Mouse (Mus musculus): ENCODE data around the gene Wwtr1. TPM values are rescaled to one million over a fixed set of nuclear protein-coding genes. Genes with fewer than 3 reads are reported as not detected.

Wwtr1 gene
- polyA plus RNA-seq, 1 experiment from 2014 or later = 10.4 TPM

GRCm38 (mm10) chr3:57480640-57481039 lies 95.1 kb downstream of the Wwtr1 start:
- Histone ChIP-seq H3K27me3 (ENCODE audit: control insufficient read depth, insufficient read depth, low read length) (no peaks in the 10 kb centered on the region), H3K4me2 (ENCODE audit: low read depth, low read length) (no peak overlapping the region), H3K27ac (replicated peaks; ENCODE audit: low read depth, low read length) (no peak overlapping the region), H3K4me1 (ENCODE audit: control insufficient read depth, insufficient read depth, low read length) (no peaks in the 10 kb centered on the region), H3K36me3 (replicated peaks; ENCODE audit: control insufficient read depth, insufficient read depth, low read depth, low read length) (no peaks in the 10 kb centered on the region), H3K9ac (replicated peaks; ENCODE audit: low read length) (no peak overlapping the region), H3K9me3 (replicated peaks; ENCODE audit: control insufficient read depth, low read length) (no peaks in the 10 kb centered on the region), H3K4me3 (ENCODE audit: low read depth, low read length) (no peak overlapping the region)
- ATAC-seq (replicated peaks; ENCODE audit: insufficient number of reproducible peaks, low FRiP score, low TSS enrichment, low read depth) (no peak), DNase-seq (ENCODE audit: low spot score) (no peak)
- WGBS = 66% methylated on average over 4 of the region's 4 CpGs

GRCm38 (mm10) chr3:57474421-57474820 lies 101.3 kb downstream of the Wwtr1 start:
- H3K4me2 ChIP-seq (ENCODE audit: low read depth, low read length) = no peak overlapping the region
- no peak overlapping the region for H3K9ac ChIP-seq (replicated peaks; ENCODE audit: low read length)
- WGBS = 92% methylated on average over 8 of the region's 8 CpGs
- no peak overlapping the region for H3K4me3 ChIP-seq (ENCODE audit: low read depth, low read length)
- H3K4me1 ChIP-seq (ENCODE audit: control insufficient read depth, insufficient read depth, low read length) = peaks cover 3% of the 10 kb centered on the region; the same call in 1 of the 2 replicates
- DNase-seq (ENCODE audit: low spot score) (no peak), ATAC-seq (replicated peaks; ENCODE audit: insufficient number of reproducible peaks, low FRiP score, low TSS enrichment, low read depth) (no peak)
- no peaks in the 10 kb centered on the region for H3K9me3 ChIP-seq (replicated peaks; ENCODE audit: control insufficient read depth, low read length)
- H3K27me3 ChIP-seq (ENCODE audit: control insufficient read depth, insufficient read depth, low read length) = no peaks in the 10 kb centered on the region
- no peaks in the 10 kb centered on the region for H3K36me3 ChIP-seq (replicated peaks; ENCODE audit: control insufficient read depth, insufficient read depth, low read depth, low read length)
- no peak overlapping the region for H3K27ac ChIP-seq (replicated peaks; ENCODE audit: low read depth, low read length)

- H3K27ac ChIP-seq (replicated peaks; ENCODE audit: low read depth, low read length) = no peak overlapping the region
- 39% methylated on average over 4 of the region's 4 CpGs for WGBS
- H3K4me2 ChIP-seq (ENCODE audit: low read depth, low read length) = no peak overlapping the region
Measured at GRCm38 (mm10) chr3:57472407-57472806, 103.3 kb downstream of the Wwtr1 start.

GRCm38 (mm10) chr3:57470981-57471601 lies 104.6 kb downstream of the Wwtr1 start:
- H3K36me3 ChIP-seq (replicated peaks; ENCODE audit: control insufficient read depth, insufficient read depth, low read depth, low read length) = no peaks in the 10 kb centered on the region
- H3K4me1 ChIP-seq (ENCODE audit: control insufficient read depth, insufficient read depth, low read length) = peaks cover 3% of the 10 kb centered on the region; the same call in 1 of the 2 replicates
- no peak overlapping the region for H3K9ac ChIP-seq (replicated peaks; ENCODE audit: low read length)
- no peaks in the 10 kb centered on the region for H3K27me3 ChIP-seq (ENCODE audit: control insufficient read depth, insufficient read depth, low read length)
- DNase-seq (ENCODE audit: low spot score) (peak; percentile 61), ATAC-seq (replicated peaks; ENCODE audit: insufficient number of reproducible peaks, low FRiP score, low TSS enrichment, low read depth) (0 out of 2 replicates have a peak, but pooled peaks have one; percentile 19)
- H3K4me2 ChIP-seq (ENCODE audit: low read depth, low read length) = peak overlapping the region; percentile 19
- no peak overlapping the region for H3K4me3 ChIP-seq (ENCODE audit: low read depth, low read length)
- peak overlapping the region; percentile 52; the same call in 1 of the 2 replicates for H3K27ac ChIP-seq (replicated peaks; ENCODE audit: low read depth, low read length)
- no peaks in the 10 kb centered on the region for H3K9me3 ChIP-seq (replicated peaks; ENCODE audit: control insufficient read depth, low read length)
- 4% methylated on average over 15 of the region's 15 CpGs for WGBS

More at GRCm38 (mm10) chr3:57472407-57472806, 103.3 kb downstream of the Wwtr1 start:
- ATAC-seq (replicated peaks; ENCODE audit: insufficient number of reproducible peaks, low FRiP score, low TSS enrichment, low read depth) = peak; percentile 81
- Histone ChIP-seq H3K4me1 (ENCODE audit: control insufficient read depth, insufficient read depth, low read length) (peaks cover 3% of the 10 kb centered on the region; the same call in 1 of the 2 replicates), H3K27me3 (ENCODE audit: control insufficient read depth, insufficient read depth, low read length) (no peaks in the 10 kb centered on the region), H3K9ac (replicated peaks; ENCODE audit: low read length) (no peak overlapping the region), H3K4me3 (ENCODE audit: low read depth, low read length) (no peak overlapping the region), H3K9me3 (replicated peaks; ENCODE audit: control insufficient read depth, low read length) (no peaks in the 10 kb centered on the region), H3K36me3 (replicated peaks; ENCODE audit: control insufficient read depth, insufficient read depth, low read depth, low read length) (no peaks in the 10 kb centered on the region)
- DNase-seq (ENCODE audit: low spot score) = peak; percentile 80

- no peak overlapping the region for H3K9ac ChIP-seq (replicated peaks; ENCODE audit: low read length)
- H3K4me3 ChIP-seq (ENCODE audit: low read depth, low read length) = no peak overlapping the region
- no peak overlapping the region for H3K4me2 ChIP-seq (ENCODE audit: low read depth, low read length)
- peaks cover 3% of the 10 kb centered on the region; the same call in 1 of the 2 replicates for H3K4me1 ChIP-seq (ENCODE audit: control insufficient read depth, insufficient read depth, low read length)
- DNase-seq (ENCODE audit: low spot score) = peak; percentile 73
- 32% methylated on average over 5 of the region's 5 CpGs for WGBS
- no peak overlapping the region for H3K27ac ChIP-seq (replicated peaks; ENCODE audit: low read depth, low read length)
- ATAC-seq (replicated peaks; ENCODE audit: insufficient number of reproducible peaks, low FRiP score, low TSS enrichment, low read depth) = no peak
- H3K36me3 ChIP-seq (replicated peaks; ENCODE audit: control insufficient read depth, insufficient read depth, low read depth, low read length) = no peaks in the 10 kb centered on the region
- no peaks in the 10 kb centered on the region for H3K27me3 ChIP-seq (ENCODE audit: control insufficient read depth, insufficient read depth, low read length)
- no peaks in the 10 kb centered on the region for H3K9me3 ChIP-seq (replicated peaks; ENCODE audit: control insufficient read depth, low read length)
Measured at GRCm38 (mm10) chr3:57470326-57470725, 105.4 kb downstream of the Wwtr1 start.

- H3K27ac ChIP-seq (replicated peaks; ENCODE audit: low read depth, low read length) = no peak overlapping the region
- DNase-seq (ENCODE audit: low spot score) (no peak), ATAC-seq (replicated peaks; ENCODE audit: insufficient number of reproducible peaks, low FRiP score, low TSS enrichment, low read depth) (no peak)
- no peaks in the 10 kb centered on the region for H3K36me3 ChIP-seq (replicated peaks; ENCODE audit: control insufficient read depth, insufficient read depth, low read depth, low read length)
- no peak overlapping the region for H3K4me3 ChIP-seq (ENCODE audit: low read depth, low read length)
- no peaks in the 10 kb centered on the region for H3K9me3 ChIP-seq (replicated peaks; ENCODE audit: control insufficient read depth, low read length)
- WGBS = 96% methylated on average over 3 of the region's 3 CpGs
- H3K27me3 ChIP-seq (ENCODE audit: control insufficient read depth, insufficient read depth, low read length) = no peaks in the 10 kb centered on the region
- no peak overlapping the region for H3K4me2 ChIP-seq (ENCODE audit: low read depth, low read length)
- H3K9ac ChIP-seq (replicated peaks; ENCODE audit: low read length) = no peak overlapping the region
- H3K4me1 ChIP-seq (ENCODE audit: control insufficient read depth, insufficient read depth, low read length) = peaks cover 3% of the 10 kb centered on the region; the same call in 1 of the 2 replicates
Measured at GRCm38 (mm10) chr3:57469325-57469724, 106.4 kb downstream of the Wwtr1 start.

- Histone ChIP-seq H3K36me3 (replicated peaks; ENCODE audit: control insufficient read depth, insufficient read depth, low read depth, low read length) (no peaks in the 10 kb centered on the region), H3K27me3 (ENCODE audit: control insufficient read depth, insufficient read depth, low read length) (no peaks in the 10 kb centered on the region), H3K27ac (replicated peaks; ENCODE audit: low read depth, low read length) (no peak overlapping the region), H3K9me3 (replicated peaks; ENCODE audit: control insufficient read depth, low read length) (no peaks in the 10 kb centered on the region), H3K4me1 (ENCODE audit: control insufficient read depth, insufficient read depth, low read length) (no peaks in the 10 kb centered on the region), H3K4me3 (ENCODE audit: low read depth, low read length) (no peak overlapping the region), H3K4me2 (ENCODE audit: low read depth, low read length) (no peak overlapping the region), H3K9ac (replicated peaks; ENCODE audit: low read length) (no peak overlapping the region)
- no peak for ATAC-seq (replicated peaks; ENCODE audit: insufficient number of reproducible peaks, low FRiP score, low TSS enrichment, low read depth)
- peak; percentile 49 for DNase-seq (ENCODE audit: low spot score)
- 65% methylated on average over 3 of the region's 3 CpGs for WGBS
Measured at GRCm38 (mm10) chr3:57466289-57466688, 109.4 kb downstream of the Wwtr1 start.

- H3K27ac ChIP-seq (replicated peaks; ENCODE audit: low read depth, low read length) = no peak overlapping the region
- no peak overlapping the region for H3K4me2 ChIP-seq (ENCODE audit: low read depth, low read length)
- H3K27me3 ChIP-seq (ENCODE audit: control insufficient read depth, insufficient read depth, low read length) = no peaks in the 10 kb centered on the region
- no peaks in the 10 kb centered on the region for H3K9me3 ChIP-seq (replicated peaks; ENCODE audit: control insufficient read depth, low read length)
- no peaks in the 10 kb centered on the region for H3K4me1 ChIP-seq (ENCODE audit: control insufficient read depth, insufficient read depth, low read length)
- H3K4me3 ChIP-seq (ENCODE audit: low read depth, low read length) = no peak overlapping the region
- 75% methylated on average over 4 of the region's 4 CpGs for WGBS
- H3K36me3 ChIP-seq (replicated peaks; ENCODE audit: control insufficient read depth, insufficient read depth, low read depth, low read length) = no peaks in the 10 kb centered on the region
- DNase-seq (ENCODE audit: low spot score) (no peak), ATAC-seq (replicated peaks; ENCODE audit: insufficient number of reproducible peaks, low FRiP score, low TSS enrichment, low read depth) (no peak)
- H3K9ac ChIP-seq (replicated peaks; ENCODE audit: low read length) = no peak overlapping the region
Measured at GRCm38 (mm10) chr3:57463302-57463701, 112.4 kb downstream of the Wwtr1 start.
